Mouse (Mus musculus) stomach, embryonic 16.5 days (tissue): Measurements from ENCODE around the gene Pml. TPM values are rescaled to one million over a fixed set of nuclear protein-coding genes. Genes with fewer than 3 reads are reported as not detected.
A peak's percentile ranks its signal among the peaks of the same experiment; 100 is the strongest.

ENCODE experiments used
- ATAC-seq: fragments of 200-750 bp; cut with Nextera tagmentation; 2 replicates; pipeline ENCODE4 v1.8.0; 2017; ENCODE audit warnings: moderate number of reproducible peaks, moderate TSS enrichment; ENCODE audit not compliant: insufficient read depth, low FRiP score
- H3K27ac ChIP-seq: fragments of 300-500 bp; sonication (generic); 2 replicates; pipeline ENCODE4 v1.5.1; 2014; ENCODE audit warnings: low read length
- H3K27me3 ChIP-seq: fragments of 300-500 bp; sonication (generic); 2 replicates; pipeline ENCODE4 v1.6.1; 2014; ENCODE audit warnings: low read length, control low read depth, mixed read lengths; ENCODE audit not compliant: control insufficient read depth, insufficient read depth
- H3K36me3 ChIP-seq: fragments of 300-500 bp; sonication (generic); 2 replicates; pipeline ENCODE4 v1.6.1; 2014; ENCODE audit warnings: low read length; ENCODE audit not compliant: control insufficient read depth, insufficient read depth
- H3K4me1 ChIP-seq: fragments of 300-500 bp; sonication (generic); 2 replicates; pipeline ENCODE4 v1.6.1; 2014; ENCODE audit warnings: low read length, control low read depth, mixed read lengths; ENCODE audit not compliant: control insufficient read depth, insufficient read depth
- H3K4me2 ChIP-seq: fragments of 300-500 bp; sonication (generic); 2 replicates; pipeline ENCODE4 v1.6.1; 2014; ENCODE audit warnings: low read depth, low read length, mixed read lengths
- H3K4me3 ChIP-seq: fragments of 300-500 bp; sonication (generic); replicated peaks from 2 replicates; pipeline ENCODE4 v1.5.1; 2014; ENCODE audit warnings: mild to moderate bottlenecking, low read length
- H3K9ac ChIP-seq: fragments of 300-500 bp; sonication (generic); 2 replicates; pipeline ENCODE4 v1.6.1; 2014; ENCODE audit warnings: low read length
- H3K9me3 ChIP-seq: fragments of 300-500 bp; sonication (generic); replicated peaks from 2 replicates; pipeline ENCODE4 v1.6.1; 2016; ENCODE audit warnings: low read length, control low read depth; ENCODE audit not compliant: control insufficient read depth
- WGBS: fragments of 180-500 bp; shearing (Covaris S2); extraction: QIAGEN DNeasy Blood & Tissue Kit; methylation state at CpG from one replicate; pipeline ENCODE4 v1.1.7; 2014; 5-methylcytosine and 5-hydroxymethylcytosine counted together
- polyA plus RNA-seq: library from polyadenylated mRNA; unstranded; fragments of >200 nt; fragmentation: Nextera tagmentation; extraction: Ambion mirVana; gene quantifications from 2 replicates; pipeline ENCODE4 v1.2.1, GENCODE M21; 2015

Pml gene
- polyA plus RNA-seq, 1 experiment from 2014 or later, result 17.9 TPM

DNA sequence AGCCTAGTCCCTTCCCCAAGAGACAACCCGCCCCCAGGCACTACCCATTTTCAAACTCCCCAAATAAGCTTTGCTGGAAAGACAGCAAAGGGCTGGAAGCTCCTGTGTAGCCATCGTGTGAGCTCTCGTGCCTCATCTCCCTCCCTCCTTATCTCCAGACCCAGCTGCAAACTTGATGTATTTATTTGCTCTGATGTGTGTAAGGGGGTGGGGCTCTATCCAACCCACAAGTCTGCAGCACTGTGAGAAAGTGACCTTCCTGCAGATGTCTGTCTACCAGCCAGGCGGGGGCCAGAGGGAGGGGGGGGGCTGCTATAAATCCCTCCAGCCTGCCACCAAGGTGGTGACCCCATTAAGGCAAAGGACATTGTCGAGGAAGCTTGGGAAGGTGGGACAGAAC, 35.7 kb downstream of the Pml start:
- H3K27ac ChIP-seq, result no peak overlapping the region
- H3K4me2 ChIP-seq, result no peak overlapping the region
- H3K4me3 ChIP-seq, result no peak overlapping the region
- ATAC-seq, result 0 out of 2 replicates have a peak, but pooled peaks have one; percentile 52
- H3K27me3 ChIP-seq, result no peaks in the 10 kb centered on the region
- no peaks in the 10 kb centered on the region for H3K36me3 ChIP-seq
- no peaks in the 10 kb centered on the region for H3K9me3 ChIP-seq
- 8% methylated on average over 5 of the region's 5 CpGs for WGBS
- no peak overlapping the region for H3K9ac ChIP-seq
- peaks cover 12% of the 10 kb centered on the region for H3K4me1 ChIP-seq

DNA sequence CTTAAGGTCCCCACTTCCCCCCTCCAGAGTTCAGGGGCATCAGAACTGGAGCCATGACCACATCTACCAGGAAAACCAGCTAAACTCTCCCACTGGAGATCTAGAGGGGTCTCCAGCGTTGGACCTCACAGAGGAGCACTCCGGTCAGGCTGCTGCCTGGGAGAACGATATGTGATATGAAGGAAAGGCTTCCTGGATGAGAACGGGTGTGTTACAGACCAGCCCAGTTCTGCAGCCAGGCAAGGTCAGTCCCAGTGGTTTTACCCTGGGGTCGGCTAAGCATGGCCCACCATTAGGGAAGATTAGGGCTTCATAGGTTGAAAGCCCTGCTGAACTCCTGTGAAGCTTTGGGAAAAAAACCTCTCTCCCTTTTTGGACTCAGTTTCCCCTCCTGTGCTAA, 36.2 kb downstream of the Pml start:
- 54% methylated on average over 5 of the region's 5 CpGs for WGBS
- Histone ChIP-seq H3K4me1 (peaks cover 12% of the 10 kb centered on the region), H3K9me3 (no peaks in the 10 kb centered on the region), H3K27ac (no peak overlapping the region), H3K4me3 (no peak overlapping the region), H3K27me3 (no peaks in the 10 kb centered on the region), H3K4me2 (no peak overlapping the region), H3K36me3 (no peaks in the 10 kb centered on the region), H3K9ac (no peak overlapping the region)
- no peak for ATAC-seq

DNA sequence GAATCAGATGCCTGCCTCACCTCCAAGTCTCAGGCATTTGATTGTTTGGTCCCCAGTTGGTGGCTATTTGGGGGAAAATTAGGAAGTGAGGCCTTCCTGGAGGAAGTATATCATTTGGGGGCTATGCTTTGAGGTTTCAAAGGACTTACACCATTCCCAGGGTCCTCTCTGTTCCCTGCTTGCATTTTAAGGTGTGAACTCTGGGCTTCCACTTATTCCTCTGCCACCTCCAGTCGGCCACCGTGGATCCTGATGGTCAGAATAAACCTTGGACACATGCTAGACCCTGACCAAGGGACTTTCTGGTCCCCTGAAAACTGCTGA, 39.3 kb downstream of the Pml start:
- peaks cover 12% of the 10 kb centered on the region for H3K4me1 ChIP-seq
- H3K9ac ChIP-seq, result no peak overlapping the region
- H3K27me3 ChIP-seq, result no peaks in the 10 kb centered on the region
- no peaks in the 10 kb centered on the region for H3K36me3 ChIP-seq
- no peaks in the 10 kb centered on the region for H3K9me3 ChIP-seq
- H3K4me3 ChIP-seq, result no peak overlapping the region
- no peak for ATAC-seq
- H3K4me2 ChIP-seq, result no peak overlapping the region
- no peak overlapping the region for H3K27ac ChIP-seq
- 72% methylated on average over 2 of the region's 2 CpGs for WGBS

DNA sequence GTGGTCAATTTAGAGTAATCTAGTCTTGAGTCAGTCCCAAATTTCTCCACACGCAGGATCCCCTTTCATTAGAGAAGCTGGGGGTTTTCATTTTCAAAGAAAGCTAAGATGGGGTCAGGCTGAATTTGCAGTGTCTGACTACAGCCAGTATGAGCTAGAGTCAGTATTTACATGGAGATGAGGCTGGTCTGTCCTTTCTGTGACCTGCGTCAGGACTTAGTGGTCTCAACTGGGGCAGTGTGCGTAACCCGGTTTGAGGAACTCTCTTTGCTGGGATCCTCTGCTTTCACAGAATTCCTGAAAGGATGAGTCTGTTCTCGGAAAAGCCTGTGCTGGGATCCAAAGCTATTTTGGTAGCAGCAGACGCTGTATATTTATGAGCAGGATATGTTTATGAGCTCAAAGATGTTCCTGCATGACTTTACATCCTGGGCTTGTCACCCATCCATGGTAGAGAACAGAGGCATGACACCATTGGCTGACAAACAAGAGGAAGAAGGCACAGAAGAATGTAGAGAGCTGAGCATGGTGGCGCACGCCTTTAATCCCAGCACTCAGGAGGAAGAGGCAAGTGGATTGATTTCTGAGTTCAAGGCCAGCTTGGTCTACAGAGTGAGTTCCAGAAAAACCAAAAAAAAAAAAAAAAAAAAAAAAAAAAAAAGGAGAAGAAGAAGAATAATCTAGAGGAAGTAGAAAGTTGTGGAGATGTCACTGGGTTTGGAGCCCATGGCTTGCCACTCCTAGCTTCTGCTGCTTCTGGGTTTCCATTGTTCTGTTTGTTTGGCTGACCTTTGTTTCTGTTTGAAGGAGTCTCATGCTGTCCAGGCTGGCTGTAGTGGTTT, 39.9 kb downstream of the Pml start:
- 59% methylated on average over 8 of the region's 8 CpGs for WGBS

DNA sequence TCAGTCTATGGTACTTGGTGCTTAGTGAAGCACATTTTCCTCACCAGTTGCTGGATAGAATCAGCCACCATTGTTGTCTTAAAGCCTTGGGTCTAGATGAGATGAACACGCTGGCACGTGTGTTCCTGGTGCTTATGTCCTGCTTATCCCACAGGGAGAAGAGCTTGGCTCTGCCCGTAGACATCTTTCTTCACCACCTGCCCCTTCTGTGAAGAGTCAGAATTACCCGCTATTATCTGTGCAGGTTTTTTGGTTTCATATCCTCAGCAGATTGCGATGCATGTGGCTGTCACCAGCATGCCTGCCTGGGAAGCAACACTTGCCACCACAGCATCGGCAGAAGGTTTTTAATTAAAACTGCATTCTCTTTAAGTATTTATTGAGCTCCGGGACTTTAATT, 43.6 kb downstream of the Pml start:
- H3K9ac ChIP-seq, result no peak overlapping the region
- ATAC-seq, result no peak
- WGBS, result 91% methylated on average over 7 of the region's 7 CpGs
- no peaks in the 10 kb centered on the region for H3K9me3 ChIP-seq
- H3K27me3 ChIP-seq, result peaks cover 29% of the 10 kb centered on the region
- no peak overlapping the region for H3K4me2 ChIP-seq
- H3K36me3 ChIP-seq, result no peaks in the 10 kb centered on the region
- peaks cover 6% of the 10 kb centered on the region; the same call in 1 of the 2 replicates for H3K4me1 ChIP-seq
- H3K27ac ChIP-seq, result no peak overlapping the region
- H3K4me3 ChIP-seq, result no peak overlapping the region

More for the DNA sequence above, 39.9 kb downstream of the Pml start:
- H3K27me3 ChIP-seq, result no peaks in the 10 kb centered on the region
- H3K4me2 ChIP-seq, result no peak overlapping the region
- no peaks in the 10 kb centered on the region for H3K9me3 ChIP-seq
- H3K4me1 ChIP-seq, result peaks cover 10% of the 10 kb centered on the region
- no peak overlapping the region for H3K27ac ChIP-seq
- H3K9ac ChIP-seq, result no peak overlapping the region
- no peaks in the 10 kb centered on the region for H3K36me3 ChIP-seq
- H3K4me3 ChIP-seq, result no peak overlapping the region
- ATAC-seq, result no peak

DNA sequence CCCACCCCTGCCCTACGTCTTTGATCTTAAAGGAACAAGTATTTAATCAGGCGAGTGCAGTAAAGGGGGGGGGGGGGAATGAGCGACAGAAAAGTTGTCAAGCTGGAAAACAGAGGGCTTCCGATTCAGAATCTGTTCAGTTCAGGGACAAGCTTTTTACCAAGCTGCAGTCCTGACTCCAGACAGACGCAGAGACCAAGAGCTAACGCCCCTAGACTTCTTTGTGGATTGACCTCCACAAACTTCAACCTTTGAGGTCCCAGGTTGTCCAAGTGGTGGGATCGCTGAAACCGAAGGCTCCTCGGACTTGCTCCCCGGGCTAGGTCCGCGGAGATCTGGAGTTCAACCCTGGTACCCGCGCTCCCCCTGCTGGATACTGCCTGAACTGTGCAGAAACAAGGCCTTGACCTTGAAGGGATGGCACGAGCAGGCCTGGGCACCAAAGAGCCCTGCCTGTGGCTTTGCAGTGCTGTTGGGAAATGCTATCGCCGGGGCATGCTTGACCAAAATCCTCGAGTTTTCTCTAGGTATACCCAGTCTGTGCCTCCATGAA, 45.1 kb downstream of the Pml start:
- Histone ChIP-seq H3K4me2 (peak overlapping the region; percentile 66), H3K4me3 (peak overlapping the region; percentile 44), H3K27ac (no peak overlapping the region), H3K36me3 (no peaks in the 10 kb centered on the region), H3K27me3 (peaks cover 44% of the 10 kb centered on the region), H3K9ac (peak overlapping the region; percentile 38), H3K9me3 (no peaks in the 10 kb centered on the region), H3K4me1 (peaks cover 6% of the 10 kb centered on the region; the same call in 1 of the 2 replicates)
- peak; percentile 79 for ATAC-seq
- WGBS, result 3% methylated on average over 18 of the region's 18 CpGs

DNA sequence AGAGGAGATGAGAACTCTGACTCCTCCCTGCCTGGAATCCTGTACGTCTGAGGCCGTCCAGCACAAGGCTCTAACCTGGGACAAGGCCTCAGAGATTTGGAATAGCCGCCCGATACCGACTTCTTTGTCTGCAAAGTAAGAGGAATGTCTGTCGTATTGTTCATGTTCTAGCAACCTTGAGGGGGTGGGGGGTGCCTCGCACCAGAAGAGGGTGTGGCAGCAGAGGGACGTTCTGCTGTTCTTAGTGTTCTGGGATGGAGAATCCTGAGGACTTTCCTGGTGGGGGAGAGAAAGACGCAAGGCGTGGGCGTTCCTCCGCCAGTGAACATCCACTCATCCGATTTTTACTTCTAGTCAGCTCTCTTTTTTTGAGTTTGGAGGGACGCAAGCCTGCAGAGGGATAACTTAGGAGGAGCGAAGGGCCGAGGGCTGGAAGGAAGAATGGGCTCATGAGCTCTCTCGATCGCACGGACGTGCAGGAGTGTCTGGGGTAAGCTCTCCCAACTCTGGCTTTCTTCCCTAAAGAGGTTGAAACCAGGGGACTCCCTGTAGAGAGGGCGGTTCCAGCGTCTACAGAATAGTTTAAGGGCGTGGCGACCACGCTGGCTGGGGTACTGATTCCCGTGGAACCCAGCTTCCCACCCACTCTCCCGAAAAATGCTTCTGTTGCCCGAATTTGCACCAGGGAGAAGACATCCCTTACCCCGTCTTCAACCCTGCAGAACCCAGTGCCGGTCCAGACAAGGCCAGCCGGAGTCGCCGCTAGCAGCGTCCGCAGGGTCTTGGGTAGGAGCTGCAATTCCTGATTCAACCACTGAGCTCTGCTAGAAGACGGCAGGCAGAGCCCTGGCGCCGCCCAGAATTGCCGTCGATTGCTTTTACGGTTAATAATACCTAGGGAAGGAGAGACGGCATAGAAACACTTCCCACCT, 45.8 kb downstream of the Pml start, which contains the start of the genes Islr and Islr2:
Islr (minus strand) TSS at position 791 of the 932 bp plus-strand sequence.
Islr2 (minus strand) TSS at position 804 of the 932 bp plus-strand sequence.
- no peaks in the 10 kb centered on the region for H3K9me3 ChIP-seq
- WGBS, result 4% methylated on average over 42 of the region's 42 CpGs
- ATAC-seq, result peak; percentile 75
- peaks cover 9% of the 10 kb centered on the region; the same call in 1 of the 2 replicates for H3K4me1 ChIP-seq
- peak within 1 kb of the TSS; percentile 38 for H3K9ac ChIP-seq
- H3K27ac ChIP-seq, result no peak within 1 kb of the TSS
- peak within 1 kb of the TSS; percentile 66 for H3K4me2 ChIP-seq
- H3K4me3 ChIP-seq, result peak within 1 kb of the TSS; percentile 44
- H3K27me3 ChIP-seq, result peaks cover 51% of the 10 kb centered on the region
- H3K36me3 ChIP-seq, result no peaks in the 10 kb centered on the region

DNA sequence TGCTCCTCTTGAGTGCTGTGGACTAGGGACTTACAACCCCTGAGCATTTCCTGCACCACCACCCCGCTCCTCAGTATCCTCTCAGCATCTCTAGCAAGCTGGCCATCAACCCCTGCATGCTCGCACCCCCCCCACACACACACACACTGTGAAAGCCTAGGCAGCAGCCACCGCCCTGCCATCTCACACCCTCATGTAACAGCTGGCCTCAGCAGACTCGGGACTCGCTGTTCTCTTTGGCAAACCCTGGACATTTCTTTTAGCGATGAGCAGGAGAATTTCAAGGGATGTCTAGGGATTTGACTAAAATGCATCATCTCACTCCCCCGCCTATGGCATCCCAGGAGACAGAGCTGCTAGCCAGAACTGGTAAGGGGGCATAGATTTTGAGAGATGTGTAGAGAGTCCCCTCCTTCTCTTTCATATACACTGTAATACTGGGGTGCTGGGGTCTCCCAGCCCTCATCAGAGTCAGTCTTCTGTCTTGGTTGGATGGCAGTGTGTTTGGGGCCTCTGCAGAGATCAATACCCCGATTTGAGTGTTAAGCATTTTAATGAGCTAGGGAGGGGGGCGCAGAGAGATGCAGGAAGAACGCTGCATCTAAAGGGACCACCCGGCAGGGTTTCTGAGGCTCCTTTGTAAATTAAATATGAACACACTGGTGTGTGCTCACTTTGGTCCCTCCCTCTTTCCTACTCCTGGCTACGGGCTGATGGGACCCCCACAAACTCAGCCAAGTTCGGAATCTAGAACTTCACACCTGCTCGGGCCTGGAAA, 46.7 kb downstream of the Pml start:
- Histone ChIP-seq H3K4me1 (peaks cover 18% of the 10 kb centered on the region), H3K4me2 (no peak overlapping the region), H3K9me3 (no peaks in the 10 kb centered on the region), H3K9ac (no peak overlapping the region), H3K36me3 (no peaks in the 10 kb centered on the region), H3K27me3 (peaks cover 61% of the 10 kb centered on the region), H3K4me3 (no peak overlapping the region; the same call in 1 of the 2 replicates), H3K27ac (no peak overlapping the region)
- no peak for ATAC-seq
- WGBS, result 12% methylated on average over 14 of the region's 14 CpGs
